Mouse (Mus musculus) induced T-regulatory cell, adult 2 months (primary cell): Measurements from ENCODE around the gene Rhbg.

Source experiments
- DNase-seq: peaks from one replicate; pipeline ENCODE4 v3.0.0-alpha.2; 2012; ENCODE audit warnings: low read depth

Rhbg gene

DNA sequence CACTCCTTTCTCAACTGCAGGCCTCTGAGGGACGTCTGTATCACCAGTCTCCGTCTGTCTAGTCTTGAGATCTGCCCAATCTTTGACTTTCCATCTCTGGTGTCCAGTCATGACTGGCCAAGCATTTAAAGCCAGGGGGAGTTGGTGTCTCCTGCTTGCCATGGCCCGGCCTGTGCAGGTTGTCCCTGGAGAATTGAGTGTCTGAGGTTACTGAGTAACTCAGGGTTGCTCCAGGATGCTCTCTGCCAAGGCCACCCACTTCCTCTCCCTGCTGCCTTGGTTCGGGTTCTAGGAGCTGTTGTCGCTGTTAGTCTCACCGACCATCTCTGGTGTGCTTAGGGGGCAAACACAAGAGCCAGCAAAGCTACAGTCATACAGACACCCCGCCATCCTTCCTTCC is 1.9 kb upstream of the Rhbg start:
- no peak for DNase-seq

DNA sequence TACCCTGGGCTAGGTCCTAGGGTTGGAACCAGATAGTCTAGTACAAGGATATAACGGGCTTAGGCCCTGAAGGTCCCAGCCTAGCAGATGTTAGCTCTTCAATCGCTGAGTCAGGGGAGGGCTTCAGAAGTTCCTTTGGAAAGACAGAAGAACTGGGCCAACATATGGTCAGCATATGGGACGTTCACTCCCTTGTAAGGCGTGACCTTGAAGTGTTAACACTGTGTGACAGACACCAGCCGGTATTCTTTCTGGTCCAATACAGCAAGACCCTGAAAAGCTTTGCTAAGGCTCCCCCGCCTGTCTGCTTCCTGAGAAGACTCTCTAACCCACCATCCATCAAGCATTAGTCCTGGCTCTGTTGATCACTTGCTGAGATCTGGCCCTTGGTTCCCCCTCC is 1.4 kb upstream of the Rhbg start:
- no peak for DNase-seq

DNA sequence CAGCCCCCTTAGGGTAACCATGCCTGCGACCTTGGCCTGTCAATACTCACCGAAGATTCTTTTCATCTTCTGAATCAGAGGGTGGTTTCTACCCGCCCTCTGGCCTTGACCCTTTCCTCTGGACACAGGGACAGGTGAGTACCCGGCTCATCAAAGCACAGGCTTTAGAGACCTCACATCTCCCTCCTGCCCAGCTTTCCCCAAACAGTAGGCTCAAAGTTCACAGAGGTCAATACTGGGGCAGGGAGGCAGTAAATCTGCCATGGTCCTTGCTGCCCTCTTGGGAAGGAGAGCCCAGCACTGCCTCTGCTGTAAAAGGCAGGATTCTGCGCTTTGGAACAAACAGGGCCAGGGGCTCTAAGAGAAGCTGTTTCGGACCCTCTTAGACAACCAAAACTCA is 1.8 kb downstream of the Rhbg start:
- DNase-seq: no peak

DNA sequence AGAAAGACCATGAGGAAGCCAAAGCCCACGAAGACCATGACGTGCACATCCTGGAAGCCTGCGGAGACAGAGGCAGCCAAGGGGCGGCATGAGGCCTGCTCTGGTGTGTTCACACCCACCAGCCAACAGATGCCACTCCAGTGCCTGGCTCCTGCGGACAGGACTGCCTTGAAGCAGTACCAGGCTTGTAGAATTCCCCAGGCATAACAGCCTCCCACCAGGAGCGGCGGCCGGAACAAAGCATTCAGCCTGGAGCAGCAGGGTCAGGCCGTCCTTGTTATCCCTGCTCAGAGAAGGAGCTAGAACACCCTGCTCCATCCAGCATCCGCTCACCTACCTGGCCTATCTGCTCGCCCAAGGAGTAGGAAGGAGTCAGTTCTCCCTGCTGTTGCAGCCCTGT is 6.1 kb downstream of the Rhbg start:
- no peak for DNase-seq

DNA sequence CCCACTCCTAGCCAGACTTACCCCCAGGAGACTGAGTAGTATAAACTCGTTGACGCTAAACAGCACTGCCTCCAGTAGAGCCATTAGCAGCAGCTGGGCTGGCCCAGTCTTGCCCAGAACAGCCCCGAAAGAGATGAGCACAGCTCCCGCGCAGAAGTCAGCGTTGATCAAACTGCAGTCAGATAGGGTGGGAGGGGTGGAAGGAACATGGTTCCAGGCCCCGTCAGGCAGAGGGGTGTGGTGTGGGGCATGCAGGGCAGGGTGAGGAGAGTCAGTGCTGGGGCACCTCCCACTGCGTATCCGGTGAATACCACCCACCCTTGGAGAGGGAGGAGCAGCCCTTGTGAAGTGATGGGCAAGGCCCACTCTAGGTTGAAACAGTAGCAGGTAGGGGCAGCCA is 6.8 kb downstream of the Rhbg start:
- DNase-seq: no peak

DNA sequence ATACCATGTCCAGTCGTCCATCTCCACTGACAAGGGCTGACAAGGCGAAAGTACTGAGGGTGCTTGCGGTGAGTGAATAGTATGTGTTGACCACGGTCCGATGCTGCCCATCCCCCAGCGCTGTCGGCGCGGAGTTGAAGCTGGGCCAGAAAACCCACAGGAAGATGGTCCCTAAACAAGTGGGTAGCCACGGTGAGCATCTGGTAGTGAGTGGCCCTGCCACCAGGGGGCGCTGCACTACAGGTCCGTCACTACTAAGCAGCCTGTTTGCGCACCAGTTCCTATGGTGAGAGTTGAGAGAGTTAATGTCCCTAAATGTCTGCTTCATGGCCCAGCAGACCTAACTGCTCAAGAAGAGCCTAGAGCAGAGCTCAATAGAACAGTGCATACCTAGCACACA is 8.7 kb downstream of the Rhbg start:
- peak; percentile 84 for DNase-seq

DNA sequence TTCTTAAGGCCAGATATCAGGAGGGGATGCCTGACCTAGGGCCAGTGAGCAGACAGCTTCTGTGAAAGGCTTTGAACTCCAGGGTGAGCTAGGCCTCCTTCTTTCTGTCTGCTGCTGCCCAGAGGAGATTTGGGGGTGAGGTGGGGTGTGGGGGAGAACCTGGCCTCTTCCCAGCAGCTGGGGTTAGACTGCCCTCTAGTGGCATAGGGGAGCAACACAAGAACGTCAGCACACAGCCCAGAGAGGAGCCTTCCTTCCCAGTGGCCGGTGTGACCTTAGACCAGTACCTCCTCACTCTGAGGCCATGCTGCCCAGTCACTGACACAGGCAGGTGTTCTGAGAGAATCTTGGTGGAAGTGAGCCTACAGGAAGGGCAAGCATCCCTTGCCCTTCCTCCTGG is 10.4 kb downstream of the Rhbg start:
- peak; percentile 78 for DNase-seq

DNA sequence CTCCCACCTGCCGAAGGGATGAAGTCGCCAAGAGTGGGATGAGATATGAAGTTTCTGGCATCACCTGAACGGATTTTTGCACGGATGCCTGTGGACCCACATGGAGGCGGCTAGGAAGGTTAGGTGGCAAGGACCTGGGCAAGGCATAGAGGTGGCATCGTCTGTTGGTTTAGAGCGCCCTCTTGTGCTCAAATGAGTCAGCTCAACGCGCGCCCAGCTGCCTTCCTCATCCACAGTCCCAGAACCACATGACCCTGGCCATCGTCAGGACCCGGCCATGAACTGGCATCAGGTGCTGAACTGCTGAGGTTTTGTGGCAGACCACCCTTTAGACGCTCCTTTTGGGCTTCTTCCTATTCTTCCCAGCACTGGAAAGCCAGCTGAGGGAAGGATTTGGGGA is 12.0 kb downstream of the Rhbg start:
- DNase-seq: peak; percentile 86

DNA sequence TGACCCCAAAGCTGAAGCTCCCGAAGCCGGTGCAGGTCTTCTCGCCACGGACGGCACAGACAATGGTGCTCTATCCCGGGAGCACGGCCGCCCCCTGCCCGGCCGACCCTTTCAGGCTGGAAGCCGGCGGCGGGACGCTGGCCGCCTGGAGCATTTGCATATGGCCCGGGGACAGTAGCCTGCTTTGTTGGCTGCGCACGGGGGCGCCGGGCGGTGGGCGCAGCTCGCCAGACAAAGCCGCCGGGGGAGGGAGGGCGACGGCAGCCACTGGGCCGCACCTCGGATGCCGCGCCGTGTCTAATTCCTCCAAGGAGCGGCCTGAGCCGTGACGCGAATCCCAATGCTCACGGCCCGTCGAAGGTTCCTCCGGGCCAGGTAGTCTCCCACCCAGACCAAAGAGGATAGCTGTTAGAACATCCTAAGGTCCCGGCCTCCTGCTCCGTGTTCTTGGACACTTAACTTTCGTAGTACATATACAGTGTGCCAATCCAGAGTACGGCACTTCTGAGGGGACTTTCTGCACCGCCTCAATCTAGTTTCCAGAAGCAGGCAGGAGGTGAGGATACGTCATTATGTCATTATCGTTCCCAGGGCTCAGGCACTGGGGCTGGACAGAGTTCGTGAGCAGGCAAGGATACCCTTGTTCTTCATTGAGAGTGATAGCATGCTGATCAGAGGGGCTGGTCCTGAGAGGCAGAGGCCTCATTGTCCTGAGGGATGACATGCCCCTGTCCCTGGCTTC is 13.3 kb downstream of the Rhbg start:
- no peak for DNase-seq

DNA sequence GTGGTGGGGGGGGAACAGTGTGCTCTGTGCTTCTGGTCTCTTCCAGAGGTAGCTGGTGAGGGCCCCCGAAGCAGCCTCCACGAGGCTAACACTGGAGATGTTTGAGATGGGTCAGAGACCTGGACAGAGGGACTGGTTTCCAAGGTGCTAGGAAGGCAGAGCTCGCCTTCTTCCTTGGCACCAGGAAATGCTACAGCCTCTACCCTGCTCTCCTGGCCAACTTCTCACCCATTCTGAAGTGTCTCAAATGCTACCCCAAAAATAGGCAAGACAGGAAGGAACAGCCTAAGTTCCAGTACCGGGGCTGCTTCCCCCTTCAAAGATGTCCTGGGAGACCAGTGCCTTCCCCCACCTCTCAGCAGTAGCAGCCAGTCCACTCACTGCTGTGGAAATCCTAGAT is 15.1 kb downstream of the Rhbg start:
- no peak for DNase-seq

DNA sequence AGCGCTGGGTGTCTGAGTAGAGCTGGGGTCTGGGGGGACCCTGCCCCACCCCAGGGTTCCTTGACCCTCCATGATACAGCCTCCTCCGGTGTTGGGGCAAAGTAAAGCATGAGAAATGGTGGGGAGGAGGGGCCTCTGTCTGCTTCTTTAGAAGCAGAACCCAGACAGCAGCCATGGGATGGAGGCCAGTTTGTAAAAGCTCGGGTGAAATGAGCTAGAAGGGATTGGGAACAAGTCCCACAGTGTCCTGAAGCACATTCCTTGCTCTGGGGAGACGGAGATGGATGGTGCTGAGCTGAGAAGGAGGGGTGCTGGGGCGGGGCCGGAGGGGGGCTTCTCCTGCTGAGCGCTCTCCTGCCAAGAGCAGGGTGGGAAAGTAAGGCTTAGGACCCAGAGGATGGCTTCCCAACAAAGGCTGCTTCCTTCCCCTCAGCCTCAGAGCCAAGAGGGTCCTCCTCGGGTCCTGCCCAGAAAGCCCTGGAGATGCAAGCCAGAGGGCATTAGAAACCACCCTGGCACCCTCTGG is 15.6 kb downstream of the Rhbg start:
- no peak for DNase-seq

DNA sequence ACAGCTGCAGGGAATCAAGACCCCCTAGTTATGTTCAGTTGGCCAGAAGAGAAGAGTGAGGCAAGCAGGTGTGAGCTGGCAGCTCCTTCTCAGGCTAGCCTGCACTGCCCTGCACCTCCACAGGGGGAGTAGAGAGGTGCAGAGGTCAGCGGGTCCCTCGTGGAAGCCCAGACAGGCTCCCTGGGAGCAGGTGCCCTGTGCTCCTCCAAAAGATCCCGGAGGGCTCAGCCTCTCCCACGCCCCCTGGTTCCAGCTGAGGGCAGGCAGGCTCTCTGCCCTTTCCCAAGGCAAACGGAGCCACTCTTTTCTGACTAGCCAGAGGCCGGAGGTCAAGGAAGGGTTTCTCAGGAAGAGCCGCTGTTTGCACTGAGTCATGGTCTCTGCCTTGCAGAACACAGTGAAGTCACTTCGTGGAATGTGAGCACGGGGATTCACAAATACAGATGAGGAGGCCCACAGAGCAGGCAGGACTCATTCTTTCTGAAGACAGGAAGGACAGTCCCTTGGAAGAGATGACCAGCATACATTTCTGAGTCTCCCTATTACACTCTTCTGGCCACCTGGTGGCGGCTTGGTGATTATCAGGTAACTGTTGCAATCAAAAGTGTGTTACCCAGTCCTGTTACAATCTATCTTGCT is 16.8 kb downstream of the Rhbg start:
- DNase-seq: peak; percentile 68

DNA sequence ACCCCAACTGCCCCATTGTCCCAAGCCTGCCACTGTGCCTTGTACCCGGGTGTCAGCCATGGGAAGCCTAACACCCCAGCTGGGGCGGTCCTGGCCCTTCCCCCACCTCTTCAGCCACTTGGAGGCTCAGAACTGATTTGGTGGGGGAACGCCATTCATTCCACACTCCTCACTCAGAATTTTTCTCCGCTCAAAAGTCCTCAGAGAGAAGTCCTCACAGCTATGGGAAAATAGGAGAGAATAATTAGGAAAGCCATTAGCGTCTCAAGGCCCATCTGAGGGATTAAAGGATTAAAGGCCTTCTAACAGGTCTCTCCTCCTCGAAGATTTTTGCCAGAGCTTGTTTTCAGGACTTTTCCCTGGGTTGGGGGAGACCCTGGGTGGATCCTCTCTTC is 17.4 kb downstream of the Rhbg start:
- no peak for DNase-seq

DNA sequence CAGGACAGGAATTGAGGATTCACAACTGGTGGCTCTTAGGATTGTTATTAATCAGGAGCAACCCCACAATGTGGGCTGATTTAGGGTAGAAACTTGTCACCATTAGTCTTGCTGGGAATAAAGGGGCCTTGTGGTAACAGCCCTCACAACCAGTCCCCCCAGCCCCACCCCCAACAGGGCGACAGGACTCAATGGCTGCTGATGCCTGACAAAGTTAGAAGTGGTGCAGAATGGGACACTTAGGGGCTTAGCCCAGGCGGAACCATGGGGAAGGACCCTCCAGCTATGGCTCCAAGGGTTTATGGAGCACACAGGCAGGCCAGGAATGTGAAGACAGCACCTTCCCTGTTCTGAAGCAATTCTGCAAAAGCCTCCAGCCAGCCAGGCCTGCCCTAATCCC is 18.9 kb downstream of the Rhbg start:
- no peak for DNase-seq

DNA sequence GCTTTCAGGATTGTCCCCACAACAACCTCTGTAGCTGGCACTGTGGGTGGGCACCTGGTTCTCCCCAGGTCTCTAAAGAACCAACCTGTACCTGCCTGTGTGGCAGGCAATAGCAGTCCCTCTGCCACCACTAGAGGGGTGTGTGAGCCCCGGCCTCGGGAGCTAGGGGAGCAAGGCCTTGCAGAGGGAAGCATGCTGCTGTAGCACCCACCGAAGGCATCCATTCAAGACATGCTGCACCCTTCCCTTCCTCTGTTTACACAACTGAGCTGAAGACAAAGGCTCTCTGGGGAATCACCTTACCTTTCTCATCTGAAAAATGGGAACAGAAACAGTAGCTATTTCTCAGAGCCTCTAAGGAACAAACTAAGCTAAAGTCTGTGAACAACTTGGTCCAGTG is 19.3 kb downstream of the Rhbg start:
- DNase-seq: no peak

DNA sequence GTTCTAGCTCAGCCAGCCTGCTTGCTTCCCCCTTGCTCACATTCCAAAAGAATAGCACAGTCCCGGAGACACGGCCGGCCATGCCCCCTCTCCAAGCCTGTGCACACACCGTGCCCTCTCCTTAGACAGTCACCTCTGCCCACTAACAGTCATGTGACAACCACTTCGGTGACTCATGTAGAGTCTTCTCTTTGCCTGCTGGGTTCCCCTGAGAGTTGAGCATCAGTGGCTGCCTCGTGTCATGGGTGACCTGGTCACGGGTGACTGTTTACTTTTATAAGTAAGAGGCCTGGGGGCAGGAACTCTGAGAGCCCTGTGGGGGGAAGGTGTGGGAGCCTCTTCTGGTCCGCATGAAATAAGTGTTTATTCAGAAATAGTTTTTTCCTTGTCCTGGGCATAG is 20.5 kb downstream of the Rhbg start:
- DNase-seq: no peak

DNA sequence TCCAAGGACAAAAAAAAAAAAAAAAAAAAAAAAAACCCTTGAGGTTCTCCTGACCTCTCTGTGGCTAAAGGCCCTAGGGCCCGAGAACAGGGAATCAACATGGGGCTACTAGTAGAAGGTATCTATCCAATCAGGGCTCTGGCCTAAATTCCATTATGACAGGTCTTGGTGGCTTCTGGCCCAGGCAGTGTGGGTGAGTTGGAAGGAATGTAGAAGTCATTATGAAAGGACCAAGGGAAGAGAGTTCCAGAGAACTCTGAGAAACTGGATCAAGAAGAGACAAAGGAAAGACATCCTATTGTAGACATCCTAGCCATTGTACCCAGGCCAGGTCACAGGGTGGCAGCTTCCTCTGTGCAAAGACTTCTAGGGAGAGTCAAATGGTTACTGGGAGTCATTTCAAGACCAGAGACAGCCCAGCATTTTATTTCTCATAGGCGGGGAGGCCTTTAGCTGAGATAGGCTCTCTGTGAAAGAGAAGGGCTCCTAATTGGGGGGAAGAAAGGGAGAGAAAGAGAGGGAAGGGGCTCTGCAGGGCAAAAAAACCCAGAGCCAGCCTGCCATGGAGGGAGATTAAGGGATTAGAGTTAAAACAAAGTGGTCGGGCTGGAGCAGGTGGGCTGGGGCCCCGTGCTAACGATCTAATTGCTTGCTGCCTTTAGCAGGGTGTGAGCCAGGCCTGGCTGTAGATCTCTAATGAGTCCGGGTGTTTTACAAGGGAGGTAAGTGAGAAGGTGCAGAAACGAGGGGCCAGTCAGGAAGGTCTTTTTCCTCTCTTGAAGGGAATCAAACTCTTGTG is 21.5 kb downstream of the Rhbg start:
- DNase-seq: no peak

DNA sequence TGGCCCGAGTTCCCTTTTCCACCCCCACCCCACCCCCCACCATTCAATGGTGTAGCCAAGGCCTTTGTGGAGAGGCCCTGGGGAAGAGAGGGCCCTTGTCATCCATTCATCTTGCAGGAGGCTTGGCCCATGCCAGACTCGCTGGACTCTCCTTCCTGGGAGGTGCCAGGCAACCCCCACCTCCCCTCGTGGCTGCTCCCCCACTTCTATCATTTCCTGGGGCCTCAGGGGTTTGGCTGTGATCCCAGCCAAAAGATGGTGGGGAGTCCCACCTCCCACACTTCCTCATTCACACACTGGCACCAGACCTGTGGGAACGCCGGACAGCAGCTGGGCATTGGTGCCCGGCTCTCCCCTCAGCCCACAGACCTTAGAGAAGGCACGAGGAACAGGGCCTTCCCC is 22.2 kb downstream of the Rhbg start:
- no peak for DNase-seq

DNA sequence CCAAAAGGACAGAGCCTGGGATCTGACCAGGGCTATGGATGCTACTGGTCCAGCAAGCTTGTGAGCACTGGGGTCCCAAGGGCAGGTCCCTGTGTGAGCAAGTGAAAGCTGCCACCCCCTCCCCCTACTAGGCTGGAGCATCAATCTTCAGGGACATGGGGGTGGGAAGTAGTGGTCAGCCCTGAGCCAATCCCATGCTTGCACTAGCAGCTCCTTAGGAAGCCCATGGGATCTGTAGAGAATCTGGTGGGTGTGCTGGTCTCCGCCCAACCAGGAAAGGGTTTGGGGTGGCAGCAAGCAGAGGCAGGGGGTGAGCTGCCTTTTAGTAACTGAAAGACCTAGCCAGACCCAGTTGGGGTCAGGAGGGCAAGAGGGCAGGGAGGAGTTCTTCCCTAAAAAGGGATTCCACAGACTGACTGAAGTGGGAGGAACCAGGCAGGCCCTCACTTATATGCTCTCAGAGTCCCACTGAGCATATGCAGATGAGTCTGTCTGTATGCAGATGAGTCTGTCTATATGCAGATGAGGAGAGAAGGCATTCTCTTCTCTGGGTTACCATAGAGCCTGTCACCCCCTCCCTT is 23.4 kb downstream of the Rhbg start:
- no peak for DNase-seq

DNA sequence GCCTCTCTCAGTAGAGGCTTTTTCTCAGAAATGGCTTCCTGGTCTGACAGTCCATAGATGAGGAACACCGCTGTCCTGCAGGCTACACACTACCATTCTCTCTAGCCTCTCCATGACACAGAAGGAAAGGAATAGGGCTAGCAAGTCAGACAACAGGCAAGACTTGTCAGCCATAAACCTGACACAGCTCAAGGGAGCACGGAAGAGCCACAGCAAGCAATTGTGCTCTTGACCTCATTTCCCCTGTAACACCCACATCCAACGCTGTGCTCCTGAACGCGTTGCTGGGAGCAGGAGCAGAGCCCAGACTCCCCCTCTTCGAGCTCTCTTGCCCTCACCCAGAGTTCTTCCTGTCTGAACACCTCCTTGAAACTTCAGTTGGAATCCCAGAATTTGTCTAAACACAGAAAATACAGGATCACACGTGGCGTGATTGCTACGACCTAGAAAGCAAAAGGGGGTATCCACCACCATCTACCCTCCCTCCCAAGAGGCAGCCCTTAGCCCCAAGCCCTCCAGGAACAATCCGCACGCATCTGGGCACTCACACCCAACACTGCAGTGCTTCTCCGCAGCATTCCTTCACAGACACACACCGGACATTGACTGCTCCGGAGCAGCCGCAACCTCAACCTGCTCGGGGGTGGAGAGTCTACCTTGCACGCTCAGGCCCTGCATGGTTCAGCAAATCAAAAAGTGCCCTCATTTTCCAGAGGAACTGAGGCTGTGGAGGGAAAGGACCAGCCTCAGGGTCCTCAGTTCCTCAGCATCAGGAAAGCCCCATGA is 24.1 kb downstream of the Rhbg start:
- DNase-seq: no peak

DNA sequence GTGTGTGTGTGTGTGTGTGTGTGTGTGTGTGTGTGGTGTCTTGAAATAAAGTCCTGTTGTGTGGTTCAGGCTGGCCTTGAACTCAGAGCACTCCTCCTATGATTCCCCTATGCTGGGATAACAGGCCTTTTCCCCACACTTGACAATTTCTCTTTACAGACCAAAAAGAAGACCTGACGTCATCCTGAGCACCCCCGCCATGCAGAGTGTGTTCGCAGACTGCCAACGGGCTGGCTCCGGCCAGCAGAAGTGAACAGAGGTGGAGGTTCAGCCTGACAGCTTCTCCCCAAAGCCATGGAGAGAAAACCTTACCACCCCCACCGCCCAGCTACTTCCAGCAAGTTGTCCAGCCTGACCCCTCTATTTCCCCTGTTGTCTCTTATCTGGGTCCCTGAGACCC is 25.0 kb downstream of the Rhbg start:
- no peak for DNase-seq

DNA sequence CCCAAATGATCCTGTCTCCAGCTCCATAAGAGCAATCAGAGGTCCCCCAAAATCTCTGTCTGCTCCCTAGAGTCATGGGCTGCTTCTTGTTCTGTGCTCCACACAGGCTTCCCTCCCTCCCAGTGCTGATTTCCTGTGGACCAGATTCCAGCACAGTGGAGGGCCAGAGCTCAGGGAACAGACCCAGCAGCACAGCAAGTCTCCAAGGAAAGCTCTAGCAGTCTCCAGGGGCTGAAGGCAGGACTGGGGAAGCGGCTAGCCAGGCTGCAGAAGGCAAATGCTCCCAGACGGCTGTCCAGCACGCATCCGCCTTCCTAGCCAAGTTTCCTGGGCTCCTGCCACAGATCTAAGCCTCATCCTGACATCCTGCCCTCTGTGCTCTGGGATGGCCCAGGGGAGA is 25.6 kb downstream of the Rhbg start:
- DNase-seq: no peak
